Mouse (Mus musculus): ENCODE data around the gene Mdh2. TPM values are rescaled to one million over a fixed set of nuclear protein-coding genes. Genes with fewer than 3 reads are reported as not detected.
A peak's percentile ranks its signal among the peaks of the same experiment; 100 is the strongest.

The Mdh2 gene
- total RNA-seq (2021), result 100 to 1,000 TPM; 398 to 413 TPM
- long read RNA-seq, transcript Mdh2-201 (9 exons, 1,456 nt), result major isoform, 454 of 482 reads
- long read RNA-seq, partial matches to known transcripts, result 18 of 482 reads
- long read RNA-seq, other reads (novel, unspliced or antisense), result 10 of 482 reads

GRCm38 (mm10) chr5:135778471-135779445 lies at the start of gene Mdh2:
Mdh2 (plus strand) TSS chr5:135778480.
- DNase-seq (ENCODE audit: low spot score in 2 of 2), result peak; percentile 99 to 100

- DNase-seq (ENCODE audit: low spot score in 2 of 2), result no peak
Observed at GRCm38 (mm10) chr5:135729351-135729750, 48.9 kb upstream of the Mdh2 start.

GRCm38 (mm10) chr5:135730278-135730677 lies 48.0 kb upstream of the Mdh2 start:
- no peak for DNase-seq (ENCODE audit: low spot score in 2 of 2)

- DNase-seq (ENCODE audit: low spot score in 2 of 2), result no peak
Observed at GRCm38 (mm10) chr5:135730916-135731315, 47.4 kb upstream of the Mdh2 start.

- no peak for DNase-seq (ENCODE audit: low spot score in 2 of 2)
Observed at GRCm38 (mm10) chr5:135731322-135731721, 47.0 kb upstream of the Mdh2 start.

- DNase-seq (ENCODE audit: low spot score in 2 of 2), result no peak
Observed at GRCm38 (mm10) chr5:135733071-135733470, 45.2 kb upstream of the Mdh2 start.

GRCm38 (mm10) chr5:135734057-135734680 lies 44.1 kb upstream of the Mdh2 start:
- no peak for DNase-seq (ENCODE audit: low spot score in 2 of 2)

- no peak for DNase-seq (ENCODE audit: low spot score in 2 of 2)
Observed at GRCm38 (mm10) chr5:135735741-135736140, 42.5 kb upstream of the Mdh2 start.

- DNase-seq (ENCODE audit: low spot score in 2 of 2), result no peak
Observed at GRCm38 (mm10) chr5:135736544-135736943, 41.7 kb upstream of the Mdh2 start.

GRCm38 (mm10) chr5:135737154-135737553 lies 41.1 kb upstream of the Mdh2 start:
- DNase-seq (ENCODE audit: low spot score in 2 of 2), result no peak

- DNase-seq (ENCODE audit: low spot score in 2 of 2), result no peak
Observed at GRCm38 (mm10) chr5:135738266-135738665, 40.0 kb upstream of the Mdh2 start.

GRCm38 (mm10) chr5:135742156-135742555 lies 36.1 kb upstream of the Mdh2 start:
- no peak for DNase-seq (ENCODE audit: low spot score in 2 of 2)

GRCm38 (mm10) chr5:135742941-135743740 lies 35.1 kb upstream of the Mdh2 start:
- DNase-seq (ENCODE audit: low spot score in 2 of 2), result no peak

GRCm38 (mm10) chr5:135743741-135744609 lies 34.3 kb upstream of the Mdh2 start, which contains the start of gene Tmem120a:
Tmem120a (minus strand) TSS chr5:135744448.
- DNase-seq (ENCODE audit: low spot score in 2 of 2), result peak; percentile 90 to 96

GRCm38 (mm10) chr5:135744742-135745141 lies 33.5 kb upstream of the Mdh2 start:
- no peak for DNase-seq (ENCODE audit: low spot score in 2 of 2)

GRCm38 (mm10) chr5:135751041-135751440 lies 27.2 kb upstream of the Mdh2 start:
- DNase-seq (ENCODE audit: low spot score in 2 of 2), result no peak

- DNase-seq (ENCODE audit: low spot score in 2 of 2), result no peak
Observed at GRCm38 (mm10) chr5:135751595-135751994, 26.7 kb upstream of the Mdh2 start.

GRCm38 (mm10) chr5:135761881-135762280 lies 16.4 kb upstream of the Mdh2 start:
- DNase-seq (ENCODE audit: low spot score in 2 of 2), result no peak

- DNase-seq (ENCODE audit: low spot score in 2 of 2), result peak; percentile 37 to 82
Observed at GRCm38 (mm10) chr5:135763526-135763925, 14.8 kb upstream of the Mdh2 start.

GRCm38 (mm10) chr5:135764971-135765370 lies 13.3 kb upstream of the Mdh2 start:
- DNase-seq (ENCODE audit: low spot score in 2 of 2), result no peak

Measured in layer of hippocampus, adult 18-20 months (tissue).